In genomic region chr4:118015636-118016035, GRCm38 (mm10) we compare ENCODE assay signal across 9 mouse cellular contexts.
DNase-seq lines count a peak whose midpoint lies in the region; ATAC-seq and TF ChIP-seq lines count a peak whose summit lies in the region.
"Had no signal": no experiment of that assay in that cellular context is flagged by ENCODE, and none has a peak within 500 bp of the region (broad histone marks: within the 10 kb centered on the region; RNA-seq: fewer than 3 reads in every experiment).

No protein-coding gene starts in this region.

- DNase-seq in gastrocnemius, adult 18-20 months (ENCODE audit: low spot score) = peak; percentile 71
- DNase-seq in gastrocnemius, postnatal 10 days = no peak
- peak; percentile 38 for DNase-seq in testis, postnatal 10 days (ENCODE audit: low spot score)
- DNase-seq in testis, postnatal 14 days (ENCODE audit: low spot score) = no peak
- DNase-seq in gastrocnemius, postnatal 25 days = peak; percentile 65
- no peak for DNase-seq in layer of hippocampus, postnatal 25 days (ENCODE audit: extremely low spot score in 1 of 2, low spot score in 1 of 2)
- no peak for DNase-seq in layer of hippocampus, adult 2 months (ENCODE audit: low spot score in 2 of 2)

- no peak for ATAC-seq in activated CD4-positive, CD25-positive, alpha-beta regulatory T cell, adult 4 months

- H3K4me3 ChIP-seq in layer of hippocampus, adult 2 months = no peak overlapping the region
- H3K4me3 ChIP-seq: limb, embryonic 13.5 days had no signal

- no peak overlapping the region for H3K27ac ChIP-seq in layer of hippocampus, adult 2 months
- H3K27ac ChIP-seq: limb, embryonic 13.5 days had no signal

- no peak for TF ChIP-seq CTCF in layer of hippocampus, adult 2 months (conservative IDR thresholded peaks at IDR 0.05)

Comparison
In these comparisons a context has a peak if more than half of its experiments do, and no peak if none do; other contexts are left out.
1. DNase-seq: peak in gastrocnemius, adult 18-20 months (single experiment), testis, postnatal 10 days (single experiment) and gastrocnemius, postnatal 25 days (single experiment); none in gastrocnemius, postnatal 10 days (single experiment), testis, postnatal 14 days (single experiment), layer of hippocampus, postnatal 25 days (0 of 2) and layer of hippocampus, adult 2 months (0 of 2).